Mouse (Mus musculus) kidney, adult 11 months (tissue): ENCODE results near the gene Ugt1a6b.
"Not testable (repeated sequence)": the region's sequence is repeated elsewhere in the genome, so short reads cannot be mapped to it uniquely, and the experiment has no call there.

Experiments
- DNase-seq: peaks from one replicate; pipeline ENCODE4 v3.0.0; 2022

Gene Ugt1a6b

GRCm38 (mm10) chr1:88205294-88205922, 102.4 kb downstream of the Ugt1a6b start, which contains the start of gene Dnajb3:
Gene Dnajb3, minus strand, starts transcription at chr1:88205782.
- peak; percentile 63 for DNase-seq

GRCm38 (mm10) chr1:88206843-88207479, 103.9 kb downstream of the Ugt1a6b start:
- DNase-seq = no peak

GRCm38 (mm10) chr1:88211812-88212211, 108.8 kb downstream of the Ugt1a6b start, which contains the start of gene Ugt1a1:
Gene Ugt1a1, plus strand, starts transcription at chr1:88211959.
- peak; percentile 61 for DNase-seq

GRCm38 (mm10) chr1:88212341-88213045, 109.4 kb downstream of the Ugt1a6b start:
- DNase-seq = no peak

GRCm38 (mm10) chr1:88213061-88213460, 110.0 kb downstream of the Ugt1a6b start:
- DNase-seq = no peak

GRCm38 (mm10) chr1:88213766-88214461, 110.9 kb downstream of the Ugt1a6b start:
- no peak for DNase-seq

- DNase-seq = no peak
Measured at GRCm38 (mm10) chr1:88214462-88214952, 111.5 kb downstream of the Ugt1a6b start.

- DNase-seq = no peak
Measured at GRCm38 (mm10) chr1:88215466-88216380, 112.7 kb downstream of the Ugt1a6b start.

- DNase-seq = no peak
Measured at GRCm38 (mm10) chr1:88216551-88216950, 113.5 kb downstream of the Ugt1a6b start.

GRCm38 (mm10) chr1:88217144-88217543, 114.1 kb downstream of the Ugt1a6b start:
- no peak for DNase-seq

- no peak for DNase-seq
Measured at GRCm38 (mm10) chr1:88217576-88217975, 114.5 kb downstream of the Ugt1a6b start.

- no peak for DNase-seq
Measured at GRCm38 (mm10) chr1:88218051-88218450, 115.0 kb downstream of the Ugt1a6b start.

- no peak for DNase-seq
Measured at GRCm38 (mm10) chr1:88218591-88218990, 115.5 kb downstream of the Ugt1a6b start.

GRCm38 (mm10) chr1:88219054-88219453, 116.0 kb downstream of the Ugt1a6b start:
- no peak for DNase-seq

GRCm38 (mm10) chr1:88220336-88220735, 117.3 kb downstream of the Ugt1a6b start:
- no peak for DNase-seq

- no peak for DNase-seq
Measured at GRCm38 (mm10) chr1:88222216-88222615, 119.2 kb downstream of the Ugt1a6b start.

GRCm38 (mm10) chr1:88223011-88223515, 120.0 kb downstream of the Ugt1a6b start:
- DNase-seq = not testable (repeated sequence)

GRCm38 (mm10) chr1:88223591-88223990, 120.5 kb downstream of the Ugt1a6b start:
- DNase-seq = no peak

- DNase-seq = no peak
Measured at GRCm38 (mm10) chr1:88224029-88224776, 121.2 kb downstream of the Ugt1a6b start.

GRCm38 (mm10) chr1:88225301-88225700, 122.2 kb downstream of the Ugt1a6b start:
- not testable (repeated sequence) for DNase-seq

- no peak for DNase-seq
Measured at GRCm38 (mm10) chr1:88225741-88226140, 122.7 kb downstream of the Ugt1a6b start.
